Mouse (Mus musculus) intestine, postnatal 0 days (tissue): Measurements from ENCODE around the gene Foxo4. TPM values are rescaled to one million over a fixed set of nuclear protein-coding genes. Genes with fewer than 3 reads are reported as not detected.

Experiments
- ATAC-seq: fragments of 200-750 bp; cut with Nextera tagmentation; 2 replicates; pipeline ENCODE4 v1.8.0; 2017; ENCODE audit warnings: mild to moderate bottlenecking, moderate TSS enrichment, moderate library complexity
- H3K27ac ChIP-seq: fragments of 300-500 bp; sonication (generic); 2 replicates; pipeline ENCODE4 v1.5.1; 2014; ENCODE audit warnings: mild to moderate bottlenecking, low read depth, low read length, moderate library complexity
- H3K27me3 ChIP-seq: fragments of 300-500 bp; sonication (generic); replicated peaks from 2 replicates; pipeline ENCODE4 v1.6.1; 2014; ENCODE audit warnings: low read length, mixed read lengths; ENCODE audit not compliant: control insufficient read depth, insufficient read depth
- H3K36me3 ChIP-seq: fragments of 300-500 bp; sonication (generic); 2 replicates; pipeline ENCODE4 v1.6.1; 2014; ENCODE audit warnings: mild to moderate bottlenecking, moderate library complexity; ENCODE audit not compliant: control insufficient read depth, insufficient read depth
- H3K4me1 ChIP-seq: fragments of 300-500 bp; sonication (generic); replicated peaks from 2 replicates; pipeline ENCODE4 v1.6.1; 2014; ENCODE audit warnings: antibody characterized with exemption, low read length, mixed read lengths; ENCODE audit not compliant: control insufficient read depth, insufficient read depth
- H3K4me2 ChIP-seq: fragments of 300-500 bp; sonication (generic); replicated peaks from 2 replicates; pipeline ENCODE4 v1.6.1; 2014; ENCODE audit warnings: low read depth, mild to moderate bottlenecking, moderate library complexity
- H3K4me3 ChIP-seq: fragments of 300-500 bp; sonication (generic); 2 replicates; pipeline ENCODE4 v1.5.1; 2014; ENCODE audit warnings: low read depth, low read length
- H3K9ac ChIP-seq: fragments of 300-500 bp; sonication (generic); 2 replicates; pipeline ENCODE4 v1.6.1; 2014; ENCODE audit warnings: mild to moderate bottlenecking, low read depth, low read length
- H3K9me3 ChIP-seq: fragments of 300-500 bp; sonication (generic); 2 replicates; pipeline ENCODE4 v1.6.1; 2016; ENCODE audit warnings: mixed run types; ENCODE audit not compliant: control insufficient read depth
- CTCF ChIP-seq: sonication (generic); IDR thresholded peaks from 2 replicates; pipeline ENCODE4 v1.5.1; 2016; ENCODE audit warnings: low read depth, mild to moderate bottlenecking, control low read depth, antibody characterized with exemption, moderate library complexity
- WGBS: fragments of 180-500 bp; shearing (Covaris S2); extraction: QIAGEN DNeasy Blood & Tissue Kit; methylation state at CpG from one replicate; pipeline ENCODE4 v1.1.7; 2014; 5-methylcytosine and 5-hydroxymethylcytosine counted together
- polyA plus RNA-seq: library from polyadenylated mRNA; unstranded; fragments of >200 nt; fragmentation: Nextera tagmentation; extraction: Ambion mirVana; gene quantifications from 2 replicates; pipeline ENCODE4 v1.2.1, GENCODE M21; 2015

Foxo4 gene
- polyA plus RNA-seq, 1 experiment from 2014 or later: 1.4 TPM

DNA sequence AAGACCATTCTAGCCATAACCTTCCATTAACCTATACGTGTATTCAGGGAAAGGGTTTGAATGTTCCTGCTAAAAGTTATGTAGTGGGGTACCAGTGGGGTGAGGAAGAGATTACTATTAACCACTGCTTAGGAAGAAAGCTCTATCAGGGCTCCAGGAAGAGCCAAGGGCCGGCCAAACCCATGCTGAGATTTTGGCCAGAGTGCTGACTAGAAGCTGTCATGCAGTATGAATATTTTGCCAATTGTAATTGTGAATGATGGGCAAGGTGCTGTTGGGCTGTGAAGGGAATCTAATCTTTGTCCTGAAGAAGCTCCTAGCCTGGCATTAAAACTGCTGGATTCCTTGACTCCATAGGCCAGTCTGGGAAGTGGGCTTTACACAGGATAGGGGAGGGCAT, 50.3 kb downstream of the Foxo4 start:
- H3K9ac ChIP-seq: no peak overlapping the region
- ATAC-seq: no peak
- no peaks in the 10 kb centered on the region for H3K36me3 ChIP-seq
- no peaks in the 10 kb centered on the region for H3K9me3 ChIP-seq
- no peak for TF ChIP-seq CTCF
- no peak overlapping the region for H3K27ac ChIP-seq
- 74% methylated on average over 2 of the region's 2 CpGs for WGBS
- no peaks in the 10 kb centered on the region for H3K4me1 ChIP-seq
- H3K27me3 ChIP-seq: 0 out of 2 replicates have a peak, but pooled peaks cover 2% of the 10 kb centered on the region
- no peak overlapping the region for H3K4me2 ChIP-seq
- H3K4me3 ChIP-seq: no peak overlapping the region

DNA sequence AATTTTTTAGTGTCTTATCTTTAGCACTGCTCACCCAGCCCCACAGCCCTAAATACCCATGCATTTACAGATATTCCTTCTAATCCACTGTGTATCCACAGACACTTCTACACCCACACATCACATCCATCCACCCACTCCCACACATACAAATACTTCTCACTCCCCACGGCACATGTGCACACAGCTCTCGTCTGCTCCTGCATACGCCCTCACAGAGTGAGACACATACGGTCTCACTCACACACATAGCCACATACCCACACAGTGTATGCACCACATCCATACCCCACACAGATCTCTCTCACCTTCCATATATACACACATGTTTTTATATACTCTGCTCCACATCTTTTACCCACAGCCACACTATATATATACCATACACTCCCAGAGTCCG, 55.0 kb downstream of the Foxo4 start:
- Histone ChIP-seq H3K9me3 (no peaks in the 10 kb centered on the region), H3K4me2 (no peak overlapping the region), H3K27ac (no peak overlapping the region), H3K4me3 (no peak overlapping the region), H3K4me1 (no peaks in the 10 kb centered on the region), H3K36me3 (no peaks in the 10 kb centered on the region), H3K9ac (no peak overlapping the region), H3K27me3 (no peaks in the 10 kb centered on the region)
- 94% methylated on average over 5 of the region's 5 CpGs for WGBS
- no peak for ATAC-seq
- no peak for TF ChIP-seq CTCF

Other genes with a start within 250 kb of the Foxo4 start
- 0.05 and 0.07 TPM in 2 replicates for gene Tex11, start 194.9 kb upstream of the Foxo4 start, polyA plus RNA-seq
- 0.61 and 0.74 TPM in 2 replicates for gene Slc7a3, start 168.5 kb upstream of the Foxo4 start, polyA plus RNA-seq
- 44.3 and 44.9 TPM in 2 replicates for gene Snx12, start 32.0 kb upstream of the Foxo4 start, polyA plus RNA-seq
- not detected in 2 replicates for gene Gm614, start 9.5 kb downstream of the Foxo4 start, polyA plus RNA-seq
- 4.6 and 6.1 TPM in 2 replicates for gene Il2rg, start 13.7 kb downstream of the Foxo4 start, polyA plus RNA-seq
- not detected in 2 replicates for gene Gm20489, start 14.5 kb downstream of the Foxo4 start, polyA plus RNA-seq
- gene Med12, start 19.5 kb downstream of the Foxo4 start, polyA plus RNA-seq: 13.9 and 14.0 TPM in 2 replicates
- 1.5 and 2.2 TPM in 2 replicates for gene Nlgn3, start 44.6 kb downstream of the Foxo4 start, polyA plus RNA-seq
- 105 and 119 TPM in 2 replicates for gene Gjb1, start 121.8 kb downstream of the Foxo4 start, polyA plus RNA-seq
- gene Zmym3, start 166.3 kb downstream of the Foxo4 start, polyA plus RNA-seq: 9.8 and 10.6 TPM in 2 replicates
- gene Nono, start 174.8 kb downstream of the Foxo4 start, polyA plus RNA-seq: 101 and 103 TPM in 2 replicates
- 0.25 and 0.29 TPM in 2 replicates for gene Itgb1bp2, start 194.6 kb downstream of the Foxo4 start, polyA plus RNA-seq